Mouse (Mus musculus) CH12.LX (cell line): Measurements from ENCODE around the gene 9130019O22Rik. TPM values are rescaled to one million over a fixed set of nuclear protein-coding genes. Genes with fewer than 3 reads are reported as not detected.

Experiments
- DNase-seq: peaks from one replicate; pipeline ENCODE4 v3.0.0-alpha.2; 2013; ENCODE audit errors: extremely low read depth
- H3K27ac ChIP-seq: 2 replicates; pipeline ENCODE4 v1.5.1; 2012; ENCODE audit warnings: low read depth, mild to moderate bottlenecking, control low read depth, moderate library complexity; ENCODE audit not compliant: insufficient read depth
- H3K27me3 ChIP-seq: replicated peaks from 2 replicates; pipeline ENCODE3; 2012; ENCODE audit warnings: inconsistent platforms
- H3K36me3 ChIP-seq, 2 experiments: replicated peaks in 1 of 2; 2 replicates each; pipeline versions ENCODE3 to v1.6.1; 2012; ENCODE audit warnings: inconsistent platforms in 1 of 2, low read length in 1 of 2, mild to moderate bottlenecking in 1 of 2, mixed read lengths in 1 of 2, moderate library complexity in 1 of 2; ENCODE audit not compliant: control insufficient read depth in 1 of 2, insufficient read depth in 1 of 2
- H3K4me1 ChIP-seq, 2 experiments: 2 replicates each; pipeline ENCODE4 v1.6.1; 2012; ENCODE audit warnings: inconsistent platforms in 1 of 2, moderate library complexity in 1 of 2; ENCODE audit not compliant: insufficient read depth in 2 of 2, control insufficient read depth in 1 of 2
- H3K4me2 ChIP-seq: 2 replicates; pipeline ENCODE4 v1.6.1; 2012; ENCODE audit warnings: low read depth, mild to moderate bottlenecking, control low read depth; ENCODE audit not compliant: poor library complexity, insufficient read depth, severe bottlenecking
- H3K4me3 ChIP-seq, 3 experiments: fragments of 150-350 bp in 1 of 3; sonication (generic) in 1 of 3; replicated peaks in 1 of 3; 2 replicates each; pipeline versions ENCODE3 to v1.5.1; 2011 to 2012; ENCODE audit warnings: low read depth in 2 of 3, low read length in 2 of 3, mild to moderate bottlenecking in 2 of 3, moderate library complexity in 2 of 3, control low read depth in 1 of 3, improper control_type of control experiment in 1 of 3, inconsistent platforms in 1 of 3, mixed read lengths in 1 of 3; ENCODE audit not compliant: poor library complexity in 1 of 3
- H3K79me2 ChIP-seq: replicated peaks from 2 replicates; pipeline ENCODE4 v1.6.1; 2012; ENCODE audit warnings: mild to moderate bottlenecking, moderate library complexity; ENCODE audit not compliant: control insufficient read depth, poor library complexity, insufficient read depth, severe bottlenecking; ENCODE audit errors: extremely low read depth
- H3K9ac ChIP-seq: 2 replicates; pipeline ENCODE4 v1.6.1; 2012; ENCODE audit warnings: low read depth, mild to moderate bottlenecking, control low read depth, moderate library complexity; ENCODE audit not compliant: insufficient read depth
- H3K9me3 ChIP-seq: replicated peaks from 2 replicates; pipeline ENCODE3; 2012; ENCODE audit warnings: low read length, inconsistent platforms, mixed read lengths
- BHLHE40 ChIP-seq: IDR thresholded peaks from 2 replicates; pipeline ENCODE4 v1.6.1; 2011; ENCODE audit warnings: mild to moderate bottlenecking, low read depth, low read length, improper control_type of control experiment
- CHD1 ChIP-seq: IDR thresholded peaks from 2 replicates; pipeline ENCODE4 v1.6.1; 2012; ENCODE audit warnings: low read depth, low read length, improper control_type of control experiment, inconsistent platforms
- CHD2 ChIP-seq: IDR thresholded peaks from 2 replicates; pipeline ENCODE4 v1.6.1; 2011; ENCODE audit warnings: low read length, improper control_type of control experiment
- E2F4 ChIP-seq: IDR thresholded peaks from 2 replicates; pipeline ENCODE4 v1.6.1; 2011; ENCODE audit warnings: low read depth, low read length, improper control_type of control experiment; ENCODE audit not compliant: insufficient replicate concordance
- EP300 ChIP-seq: IDR thresholded peaks from 2 replicates; pipeline ENCODE4 v1.6.1; 2011; ENCODE audit warnings: low read length, improper control_type of control experiment
- ETS1 ChIP-seq: conservative IDR thresholded peaks from 2 replicates; pipeline ENCODE4 v1.6.1; 2012; ENCODE audit warnings: low read depth, mild to moderate bottlenecking, inconsistent platforms, low read length, improper control_type of control experiment, moderate library complexity
- HCFC1 ChIP-seq: IDR thresholded peaks from 2 replicates; pipeline ENCODE4 v1.6.1; 2012; ENCODE audit warnings: low read depth, mild to moderate bottlenecking, inconsistent platforms, low read length, improper control_type of control experiment
- IRF4 ChIP-seq: IDR thresholded peaks from 2 replicates; pipeline ENCODE4 v1.6.1; 2014; ENCODE audit warnings: low read depth, mild to moderate bottlenecking, inconsistent platforms, low read length, improper control_type of control experiment
- JUN ChIP-seq: IDR thresholded peaks from 2 replicates; pipeline ENCODE4 v1.6.1; 2011; ENCODE audit warnings: low read depth, mild to moderate bottlenecking, low read length, improper control_type of control experiment, moderate library complexity; ENCODE audit not compliant: insufficient read depth
- JUND ChIP-seq: conservative IDR thresholded peaks from 2 replicates; pipeline ENCODE4 v1.6.1; 2011; ENCODE audit warnings: low read depth, low read length, improper control_type of control experiment
- KAT2A ChIP-seq: IDR thresholded peaks from 2 replicates; pipeline ENCODE4 v1.6.1; 2012; ENCODE audit warnings: low read length, improper control_type of control experiment, inconsistent platforms; ENCODE audit not compliant: insufficient replicate concordance
- MAFK ChIP-seq: IDR thresholded peaks from 2 replicates; pipeline ENCODE4 v1.6.1; 2011; ENCODE audit warnings: low read length, improper control_type of control experiment; ENCODE audit not compliant: insufficient replicate concordance
- MAX ChIP-seq: IDR thresholded peaks from 2 replicates; pipeline ENCODE4 v1.6.1; 2011; ENCODE audit warnings: low read length, improper control_type of control experiment
- MAZ ChIP-seq: IDR thresholded peaks from 2 replicates; pipeline ENCODE4 v1.6.1; 2012; ENCODE audit warnings: low read depth, mild to moderate bottlenecking, inconsistent platforms, low read length, improper control_type of control experiment, moderate library complexity
- MEF2A ChIP-seq: IDR thresholded peaks from 2 replicates; pipeline ENCODE4 v1.6.1; 2014; ENCODE audit warnings: low read depth, mild to moderate bottlenecking, inconsistent platforms, low read length, improper control_type of control experiment, borderline replicate concordance
- MXI1 ChIP-seq: IDR thresholded peaks from 2 replicates; pipeline ENCODE4 v1.6.1; 2011; ENCODE audit warnings: mild to moderate bottlenecking, low read depth, low read length, improper control_type of control experiment
- MYC ChIP-seq: IDR thresholded peaks from 2 replicates; pipeline ENCODE4 v1.6.1; 2011; ENCODE audit warnings: low read depth, mild to moderate bottlenecking, improper control_type of control experiment, low read length
- PAX5 ChIP-seq: IDR thresholded peaks from 2 replicates; pipeline ENCODE4 v1.6.1; 2012; ENCODE audit warnings: low read length, inconsistent platforms, mixed read lengths
- POLR2A ChIP-seq: IDR thresholded peaks from 2 replicates; pipeline ENCODE4 v1.6.1; 2011; ENCODE audit warnings: low read depth, mild to moderate bottlenecking, improper control_type of control experiment, low read length
- POLR2AphosphoS2 ChIP-seq: IDR thresholded peaks from 2 replicates; pipeline ENCODE4 v1.6.1; 2011; ENCODE audit warnings: low read depth, low read length, improper control_type of control experiment
- RCOR1 ChIP-seq: conservative IDR thresholded peaks from 2 replicates; pipeline ENCODE4 v1.6.1; 2012; ENCODE audit warnings: low read depth, mild to moderate bottlenecking, inconsistent platforms, low read length, improper control_type of control experiment
- SIN3A ChIP-seq: IDR thresholded peaks from 2 replicates; pipeline ENCODE4 v1.6.1; 2012; ENCODE audit warnings: low read length, improper control_type of control experiment, inconsistent platforms
- TBP ChIP-seq: conservative IDR thresholded peaks from 2 replicates; pipeline ENCODE4 v1.6.1; 2011; ENCODE audit warnings: low read depth, low read length, improper control_type of control experiment
- TCF12 ChIP-seq: IDR thresholded peaks from 2 replicates; pipeline ENCODE4 v1.6.1; 2014; ENCODE audit warnings: low read depth, mild to moderate bottlenecking, inconsistent platforms, low read length, improper control_type of control experiment
- UBTF ChIP-seq: IDR thresholded peaks from 2 replicates; pipeline ENCODE4 v1.6.1; 2012; ENCODE audit warnings: low read depth, mild to moderate bottlenecking, inconsistent platforms, low read length, improper control_type of control experiment, moderate library complexity
- USF2 ChIP-seq: conservative IDR thresholded peaks from 2 replicates; pipeline ENCODE4 v1.6.1; 2011; ENCODE audit warnings: low read depth, low read length, improper control_type of control experiment
- ZC3H11A ChIP-seq: IDR thresholded peaks from 2 replicates; pipeline ENCODE4 v1.6.1; 2012; ENCODE audit warnings: low read depth, mild to moderate bottlenecking, inconsistent platforms, low read length, improper control_type of control experiment
- ZMIZ1 ChIP-seq: IDR thresholded peaks from 2 replicates; pipeline ENCODE4 v1.6.1; 2012; ENCODE audit warnings: low read depth, mild to moderate bottlenecking, inconsistent platforms, low read length, improper control_type of control experiment
- dilution Hi-C: fragments of 300-500 bp; cut with MboI; formaldehyde crosslinking; loops from 2 replicates; pipeline ENCODE4 v1.14.3; 2020; ENCODE audit warnings: low sequenced_read_pairs; ENCODE audit not compliant: extremely low pct_unique_long_range_greater_than_20kb, extremely low pct_ligation_motif_present
- in situ Hi-C: fragments of 300-500 bp; cut with MboI; formaldehyde crosslinking; loops from 3 replicates; pipeline ENCODE4 v1.14.3; 2019; ENCODE audit warnings: low sequenced_read_pairs, low pct_ligation_motif_present, low pct_unique_long_range_greater_than_20kb, mixed read lengths
- polyA plus RNA-seq: library from polyadenylated mRNA; unstranded; fragments of >175 nt; gene quantifications from 2 replicates; pipeline ENCODE4 v1.2.1, GENCODE M21; 2012; ENCODE audit warnings: low read depth; ENCODE audit not compliant: insufficient read length
- total RNA-seq, 2 experiments: library from RNA; depleted of rRNA; stranded (reverse); fragments of 300-350 nt in 1 of 2; fragments of >200 nt in 1 of 2; gene quantifications; 2 replicates each; pipeline ENCODE4 v1.2.3; 2012 to 2014

The 9130019O22Rik gene
- total and polyA plus RNA-seq, 3 experiments, result 3.3 to 4.2 (median 4.0) TPM

DNA sequence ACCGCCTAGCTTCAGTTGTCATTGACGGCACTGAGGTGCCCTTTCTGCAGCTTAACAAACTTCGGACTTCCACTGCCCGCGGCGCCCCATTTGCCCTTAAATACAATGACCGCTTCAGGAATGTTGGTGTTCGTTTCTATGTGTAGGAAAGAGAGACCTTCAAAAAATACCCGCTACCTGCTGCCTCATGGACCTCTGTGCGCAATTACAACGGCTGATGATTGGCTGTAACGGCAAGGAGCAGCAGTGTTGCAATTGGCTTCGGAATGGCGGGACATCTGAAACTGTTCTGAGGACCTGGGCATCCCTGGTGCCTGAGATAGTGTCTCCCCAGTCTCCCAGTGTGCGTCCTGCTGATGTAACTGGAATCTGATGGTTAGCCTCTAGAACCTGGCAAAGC, 35.3 kb upstream of the 9130019O22Rik start:
- Histone ChIP-seq H3K9ac (no peak overlapping the region), H3K4me1 (peaks cover 4 to 22% of the 10 kb centered on the region in 2 experiments; a peak in 2 of 4 replicates)
- no peak for TF ChIP-seq MAFK
- no peak for TF ChIP-seq E2F4
- no peak for TF ChIP-seq MAZ
- TF ChIP-seq ZC3H11A, result no peak
- TF ChIP-seq JUND, result no peak
- no peak for TF ChIP-seq CHD1
- TF ChIP-seq POLR2AphosphoS2, result no peak
- no peak for TF ChIP-seq MEF2A
- no peak for TF ChIP-seq USF2
- no peak for TF ChIP-seq SIN3A
- TF ChIP-seq KAT2A, result no peak
- TF ChIP-seq MAX, result no peak
- no peak for TF ChIP-seq RCOR1
- TF ChIP-seq MXI1, result no peak
- no peak for TF ChIP-seq HCFC1
- no peak for TF ChIP-seq EP300
- TF ChIP-seq ETS1, result no peak
- TF ChIP-seq, all 38 proteins: peak for 0
- peaks cover 5% of the 10 kb centered on the region for H3K9me3 ChIP-seq
- H3K36me3 ChIP-seq, result peaks cover 11 to 28% of the 10 kb centered on the region in 2 experiments
- in situ Hi-C loops (loop anchor here (5.0 kb wide), 1 partner anchor 35 kb away; the partner anchor contains the start of gene Prr14), dilution Hi-C loops (no loop called here)
- no peak for DNase-seq
- peak overlapping the region in 2 of 3 experiments; percentile 82 for H3K4me3 ChIP-seq
- peak overlapping the region; percentile 77 for H3K4me2 ChIP-seq
- H3K27me3 ChIP-seq, result peaks cover 8% of the 10 kb centered on the region
- peaks cover 5% of the 10 kb centered on the region for H3K79me2 ChIP-seq
- H3K27ac ChIP-seq, result no peak overlapping the region

GRCm38 (mm10) chr7:127421388-127422191, 34.6 kb upstream of the 9130019O22Rik start, which contains the start of gene Zfp688:
Gene Zfp688 (minus strand): TSS chr7:127422068.
- peak; percentile 93 for DNase-seq
- dilution Hi-C loops (no loop called here), in situ Hi-C loops (loop anchor here (5.0 kb wide), 1 partner anchor 36 kb away; the partner anchor contains the start of gene Prr14)
- H3K9ac ChIP-seq, result peak within 1 kb of the TSS; percentile 67
- H3K4me3 ChIP-seq, result peak within 1 kb of the TSS; percentile 56 to 82 (median 82)
- H3K36me3 ChIP-seq, result peaks cover 11 to 31% of the 10 kb centered on the region in 2 experiments
- peaks cover 4 to 22% of the 10 kb centered on the region in 2 experiments; a peak in 2 of 4 replicates for H3K4me1 ChIP-seq
- no peaks in the 10 kb centered on the region for H3K9me3 ChIP-seq
- H3K27ac ChIP-seq, result no peak within 1 kb of the TSS; the same call in 1 of the 2 replicates
- peaks cover 8% of the 10 kb centered on the region for H3K27me3 ChIP-seq
- H3K79me2 ChIP-seq, result peaks cover 5% of the 10 kb centered on the region
- H3K4me2 ChIP-seq, result peak within 1 kb of the TSS; percentile 77
- no peak for TF ChIP-seq CHD1
- TF ChIP-seq PAX5, result no peak
- TF ChIP-seq POLR2AphosphoS2, result peak; percentile 70; the same call in 1 of the 2 replicates
- 0 out of 2 replicates have a peak, but pooled peaks have one; percentile 71 for TF ChIP-seq E2F4
- TF ChIP-seq MEF2A, result peak; percentile 49; the same call in 1 of the 2 replicates
- TF ChIP-seq JUN, result no peak
- TF ChIP-seq POLR2A, result peak; percentile 92
- TF ChIP-seq SIN3A, result peak; percentile 99
- peak; percentile 75 for TF ChIP-seq HCFC1
- peak; percentile 52; the same call in 1 of the 2 replicates for TF ChIP-seq MYC
- TF ChIP-seq ZC3H11A, result no peak
- peak; percentile 90 for TF ChIP-seq BHLHE40
- TF ChIP-seq ZMIZ1, result peak; percentile 88
- TF ChIP-seq CHD2, result no peak
- no peak for TF ChIP-seq JUND
- TF ChIP-seq TBP, result peak; percentile 53; the same call in 1 of the 2 replicates
- TF ChIP-seq TCF12, result peak; percentile 73; the same call in 1 of the 2 replicates
- TF ChIP-seq MXI1, result peak; percentile 97
- no peak for TF ChIP-seq UBTF
- peak; percentile 51; the same call in 1 of the 2 replicates for TF ChIP-seq ETS1
- TF ChIP-seq IRF4, result no peak
- TF ChIP-seq EP300, result no peak
